Mouse (Mus musculus): Measurements from ENCODE around the gene Maip1.

Gene Maip1

DNA sequence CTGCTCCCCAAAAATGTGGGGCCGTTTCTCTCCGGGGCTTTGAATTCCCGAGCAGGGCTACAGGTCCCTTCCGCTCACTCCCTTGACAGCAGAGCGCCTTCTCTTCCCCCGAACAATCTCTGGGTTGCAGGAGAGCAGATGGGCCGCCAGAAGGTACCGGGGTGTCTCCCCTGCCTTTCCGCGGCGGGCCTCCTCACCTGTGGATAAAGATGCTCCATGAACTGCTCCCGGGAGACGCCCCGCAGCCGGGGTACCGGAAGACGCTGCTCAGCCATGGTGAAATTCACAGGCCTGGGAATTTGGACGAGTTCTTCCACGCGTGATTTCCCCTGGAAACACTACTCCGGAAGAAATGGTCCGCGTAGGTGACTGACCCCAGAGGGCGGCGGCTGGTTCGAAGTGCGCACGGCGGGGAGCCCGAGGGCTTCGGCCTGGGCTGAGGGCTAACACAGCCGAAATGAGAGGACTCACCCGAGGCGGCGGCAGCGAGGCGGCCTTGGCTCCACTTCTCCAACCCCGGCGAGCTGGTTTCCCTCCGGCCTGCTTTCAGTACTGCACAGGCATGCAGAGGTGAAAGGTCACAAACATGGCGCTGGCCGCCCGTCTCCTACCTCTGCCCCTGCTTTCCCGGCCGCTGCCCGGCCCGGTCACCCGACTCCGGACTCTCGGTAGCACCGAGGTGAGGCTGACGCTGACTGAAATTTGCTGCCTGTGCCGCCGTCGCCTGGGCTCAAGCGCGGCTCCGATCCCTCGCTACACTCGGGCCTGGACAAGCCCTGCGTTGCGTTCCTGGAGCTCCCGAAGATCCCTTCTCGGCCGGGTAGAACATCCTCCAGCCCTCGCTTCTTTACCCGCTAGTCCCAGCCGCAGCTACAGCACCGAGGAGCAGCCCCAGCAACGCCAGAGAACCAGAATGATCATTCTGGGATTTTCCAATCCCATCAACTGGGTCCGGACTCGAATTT lies at the start of gene Maip1, which contains the start of gene Tyw5:
Gene Maip1, plus strand, starts transcription at position 142 of the 965 bp plus-strand sequence.
Gene Tyw5, minus strand, starts transcription at position 915 of the 965 bp plus-strand sequence.
- peak; percentile 73 to 77 for DNase-seq

GRCm38 (mm10) chr1:57358546-57358945 lies 47.6 kb upstream of the Maip1 start:
- no peak for DNase-seq

DNA sequence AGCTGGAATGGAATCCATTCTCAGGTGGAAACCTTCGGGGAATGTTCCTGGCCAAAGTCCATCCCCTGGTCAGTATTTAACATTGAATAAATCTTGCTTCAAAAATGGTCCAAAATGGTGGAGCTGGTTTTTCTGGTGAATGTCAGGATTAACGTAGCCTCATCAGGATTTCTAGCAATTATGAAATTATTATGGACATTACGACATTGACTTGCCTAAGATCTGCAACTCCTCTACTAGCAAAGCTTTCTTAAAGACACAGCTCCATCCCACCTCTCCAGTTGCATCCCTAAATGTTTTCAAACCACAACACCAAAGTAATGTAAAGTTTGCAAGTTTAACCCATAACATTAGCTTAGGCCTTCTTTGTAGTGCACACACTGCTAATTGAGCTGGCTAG lies 38.7 kb upstream of the Maip1 start:
- no peak for DNase-seq

DNA sequence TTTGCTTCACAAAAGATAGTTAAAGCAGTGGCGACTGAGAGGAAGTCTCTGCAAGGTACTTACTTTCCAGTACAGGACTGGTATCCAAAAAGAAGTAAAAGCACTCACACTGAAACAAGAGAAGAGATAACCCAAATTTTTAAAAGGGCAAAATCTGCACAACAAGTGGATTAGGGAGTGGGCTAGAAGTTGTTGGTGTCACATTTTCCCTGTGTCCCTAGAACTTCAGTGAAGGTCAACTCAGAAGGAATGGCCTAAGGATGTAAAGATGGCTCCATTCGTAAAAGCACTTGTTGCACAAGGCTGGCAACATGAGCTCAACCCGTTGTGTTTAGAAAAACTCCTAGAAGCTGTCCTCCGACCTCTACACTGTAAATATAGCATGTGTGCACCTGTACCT lies 37.0 kb upstream of the Maip1 start:
- DNase-seq = no peak

GRCm38 (mm10) chr1:57370451-57370850 lies 35.7 kb upstream of the Maip1 start:
- no peak for DNase-seq

DNA sequence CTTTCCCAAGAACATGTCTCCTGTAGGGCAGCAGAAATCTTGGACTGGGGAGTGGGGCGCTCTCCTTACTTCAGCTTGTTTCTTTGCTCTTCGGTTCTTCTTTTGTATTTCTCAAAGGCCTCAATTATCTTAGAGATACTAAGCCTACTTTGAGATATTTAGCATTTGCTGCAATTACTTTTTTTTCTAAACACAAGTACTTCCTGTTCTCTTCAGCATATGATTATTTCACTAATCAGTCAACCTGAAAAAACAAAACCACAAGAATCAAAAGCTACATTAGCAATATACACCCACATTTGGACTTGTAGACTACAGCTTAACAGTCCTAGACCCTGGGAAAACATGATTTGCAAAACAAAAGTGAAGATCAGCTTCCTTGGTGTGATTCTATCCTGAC lies 30.9 kb upstream of the Maip1 start:
- no peak for DNase-seq

GRCm38 (mm10) chr1:57376806-57377205 lies 29.3 kb upstream of the Maip1 start:
- DNase-seq = no peak

- DNase-seq = peak; percentile 89 to 91
Measured at GRCm38 (mm10) chr1:57377376-57378341, 28.5 kb upstream of the Maip1 start, which contains the start of gene 1700066M21Rik. 1700066M21Rik (plus strand) TSS chr1:57377620.

DNA sequence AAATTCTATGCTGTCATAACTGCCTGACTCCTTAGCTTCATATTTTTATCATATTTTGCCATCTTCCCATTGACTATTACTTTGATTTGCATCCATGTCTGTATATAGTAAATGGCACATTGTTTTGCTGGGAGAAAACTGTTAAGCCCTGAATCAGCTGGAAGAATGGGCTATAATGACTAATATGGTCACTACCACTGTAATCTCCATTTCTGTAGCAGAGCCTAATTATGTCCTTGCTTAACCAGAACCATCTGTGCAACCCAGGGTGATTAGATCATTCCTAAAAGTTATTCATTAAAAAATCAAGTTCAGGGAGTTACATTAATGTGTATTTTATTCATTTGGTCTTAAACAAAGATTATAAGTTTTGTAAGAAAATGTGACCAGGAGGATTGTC lies 19.6 kb upstream of the Maip1 start:
- no peak for DNase-seq

- DNase-seq = no peak
Measured at GRCm38 (mm10) chr1:57387876-57388275, 18.3 kb upstream of the Maip1 start.

DNA sequence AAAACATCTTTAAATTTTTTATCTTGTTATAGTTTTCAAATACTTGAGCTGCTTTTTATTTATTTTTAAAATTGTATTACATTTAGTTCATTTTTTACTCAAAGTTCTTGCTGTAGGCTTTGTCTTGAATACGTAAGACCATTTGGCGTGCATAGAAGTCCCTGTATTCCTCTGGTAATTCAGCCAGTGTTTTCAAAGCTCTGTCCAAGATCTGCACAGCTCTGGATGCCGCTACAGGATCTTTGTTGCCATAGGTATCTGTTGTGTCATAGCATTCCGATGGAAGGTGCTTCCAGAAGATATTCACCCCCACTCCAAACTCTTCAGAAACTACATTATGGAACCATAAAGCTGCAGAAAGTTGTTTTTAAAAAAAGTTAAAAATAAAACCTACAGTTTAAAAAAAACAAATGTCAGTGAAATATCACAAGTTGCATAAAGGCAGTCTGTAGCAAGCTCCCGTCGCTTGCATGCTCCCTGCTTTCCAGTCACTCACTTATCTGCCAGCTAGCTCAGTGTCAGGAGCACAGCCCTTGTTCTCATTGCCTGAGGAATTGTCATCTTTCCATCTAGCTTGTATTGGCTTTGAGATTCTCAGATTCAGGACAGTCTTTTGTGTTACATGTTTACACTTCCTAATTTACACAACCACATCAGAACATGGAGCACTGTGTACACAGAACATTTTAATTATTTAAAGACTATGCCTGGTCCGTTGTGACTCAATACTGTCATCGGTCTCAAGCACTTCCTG lies 17.5 kb upstream of the Maip1 start:
- no peak for DNase-seq

- no peak for DNase-seq
Measured at GRCm38 (mm10) chr1:57390993-57391790, 14.9 kb upstream of the Maip1 start.

DNA sequence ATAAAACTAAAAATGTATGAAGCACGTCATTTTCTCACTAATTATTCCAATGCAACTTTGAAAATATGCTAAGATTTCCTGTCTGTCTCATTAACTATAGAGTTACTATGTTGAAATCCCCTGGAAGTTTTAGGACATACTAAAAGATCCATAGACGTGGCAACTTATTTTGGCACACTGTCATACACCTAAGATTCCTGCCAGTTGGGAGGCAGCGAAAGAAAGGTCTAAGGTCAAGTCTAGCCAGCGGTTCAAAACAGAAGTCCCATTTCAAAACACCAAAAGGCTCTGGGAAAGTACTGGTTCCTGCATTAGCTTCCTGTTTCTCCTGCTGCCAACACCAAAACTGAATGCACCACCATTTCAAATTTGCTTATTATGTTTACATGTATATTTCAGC lies 13.7 kb upstream of the Maip1 start:
- DNase-seq = no peak

DNA sequence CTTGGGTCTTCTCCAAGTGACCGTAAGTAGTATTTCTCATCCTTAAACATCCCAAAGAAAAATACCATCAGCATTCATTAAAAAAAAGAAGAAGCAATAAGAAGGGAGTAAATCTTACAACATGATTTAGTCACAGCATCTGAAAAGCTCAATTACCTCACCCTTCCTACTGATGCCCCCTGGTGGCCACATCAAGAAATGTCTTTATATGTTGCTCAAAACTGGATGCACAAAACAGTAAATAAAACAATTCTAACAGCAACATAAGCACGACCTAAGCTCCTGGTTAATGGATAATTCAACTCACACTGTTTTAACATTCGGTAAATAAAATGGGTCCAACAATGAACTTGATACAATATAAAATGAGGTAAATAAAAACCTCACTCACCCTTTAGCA lies 12.1 kb upstream of the Maip1 start:
- DNase-seq = peak; percentile 9 to 13

DNA sequence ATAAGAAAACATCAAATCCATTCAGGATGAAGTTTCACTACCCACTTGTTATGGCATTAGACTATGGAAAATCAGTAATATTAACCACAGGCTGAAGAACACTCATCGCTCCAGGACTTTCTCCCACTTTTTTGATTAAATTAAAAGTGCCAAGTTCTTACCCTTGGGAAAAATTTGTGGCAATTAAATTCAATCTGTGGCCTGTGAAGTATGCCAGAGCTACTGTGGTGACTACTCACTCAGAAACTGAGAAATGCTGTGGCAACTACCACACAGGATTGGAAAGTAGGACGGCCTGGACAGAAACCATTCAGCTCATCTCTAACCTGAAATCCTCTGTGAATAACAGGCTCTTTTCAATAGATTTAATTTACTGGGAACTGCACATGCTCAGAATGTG lies 5.8 kb upstream of the Maip1 start:
- DNase-seq = no peak

GRCm38 (mm10) chr1:57400877-57401276 lies 5.3 kb upstream of the Maip1 start:
- no peak for DNase-seq

DNA sequence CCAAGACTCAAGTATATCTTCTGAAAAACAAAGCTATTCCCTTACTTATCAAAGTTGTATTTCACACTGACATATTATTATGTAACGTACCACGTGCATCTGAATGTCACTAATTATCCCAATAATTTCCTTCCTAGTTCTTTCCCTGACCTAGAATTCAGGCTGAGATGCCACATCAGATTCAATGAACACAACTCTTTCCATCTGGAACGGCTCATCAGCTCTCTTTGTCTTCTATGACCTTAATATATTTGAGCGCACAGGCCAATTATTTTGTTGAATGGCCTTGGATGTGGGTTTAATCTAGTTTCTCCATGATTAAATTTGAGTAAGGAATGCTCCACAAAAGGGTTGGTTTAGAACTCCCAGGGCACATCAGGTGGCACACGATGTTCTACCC lies 4.0 kb upstream of the Maip1 start:
- DNase-seq = no peak

DNA sequence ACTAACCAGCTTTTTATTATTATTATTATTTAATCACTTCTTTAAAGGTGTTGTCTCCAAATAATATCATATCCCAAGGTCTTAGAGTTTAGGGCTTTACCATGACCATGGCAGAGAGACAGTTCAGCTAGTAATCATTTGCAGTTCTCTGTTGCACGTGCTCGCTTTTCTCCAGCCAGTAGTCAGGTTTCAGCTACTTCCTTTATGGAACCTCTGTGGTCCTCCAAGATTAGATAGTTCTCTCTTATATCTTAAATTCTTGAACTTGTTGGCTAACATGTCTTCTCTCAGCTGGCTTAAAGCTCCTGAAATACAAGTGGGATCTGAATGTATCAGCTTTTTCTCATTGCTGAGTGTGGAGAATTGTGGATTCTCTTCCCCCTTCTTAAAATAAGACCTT lies 2.9 kb downstream of the Maip1 start:
- DNase-seq = no peak

- no peak for DNase-seq
Measured at GRCm38 (mm10) chr1:57413397-57413796, 7.3 kb downstream of the Maip1 start.

- no peak for DNase-seq
Measured at GRCm38 (mm10) chr1:57423696-57424095, 17.6 kb downstream of the Maip1 start.
